Mouse (Mus musculus): ENCODE data around the gene Abcc1.

Abcc1 gene

DNA sequence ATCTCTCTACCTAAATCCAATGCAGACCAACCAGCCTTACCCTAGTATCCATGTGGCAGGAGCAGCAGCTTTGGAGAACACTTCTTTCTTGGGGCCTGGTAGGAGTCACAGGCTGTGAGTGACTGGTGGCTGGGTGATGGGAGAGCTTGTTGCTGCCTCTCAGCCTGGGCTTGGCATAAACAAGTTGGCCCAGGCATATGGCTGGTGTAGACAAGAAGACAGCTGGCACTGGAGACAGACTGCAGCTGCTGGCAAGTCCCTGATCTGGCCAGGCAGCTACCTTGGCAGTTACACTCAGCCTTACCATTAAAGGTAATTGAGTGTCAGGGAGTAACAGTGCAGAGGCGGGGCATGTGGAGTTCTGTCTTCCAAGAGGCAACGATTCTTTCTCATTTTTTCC is 16.0 kb downstream of the Abcc1 start:
- peak; percentile 45 to 46 for DNase-seq

GRCm38 (mm10) chr16:14378654-14379053 is 17.3 kb downstream of the Abcc1 start:
- no peak for DNase-seq

DNA sequence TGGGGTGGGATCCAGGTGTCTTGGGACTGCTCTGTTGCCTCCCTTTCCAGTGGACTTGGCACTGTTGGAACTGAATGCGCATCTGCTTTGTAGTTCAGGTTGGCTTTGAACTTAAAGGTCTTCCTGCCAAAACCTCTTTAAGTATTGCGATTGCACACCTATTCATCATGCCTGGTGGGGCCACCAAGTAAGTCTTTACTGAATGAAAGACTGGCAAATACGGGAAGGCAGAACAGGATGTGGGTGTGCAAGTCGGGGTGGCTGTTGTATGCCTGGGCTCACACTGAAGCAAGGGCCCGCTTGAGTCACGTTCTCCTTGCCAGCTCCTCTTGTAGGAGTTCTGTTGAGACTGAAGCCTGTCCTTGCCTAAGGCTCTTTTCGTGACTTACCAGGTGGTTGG is 18.5 kb downstream of the Abcc1 start:
- no peak for DNase-seq

- DNase-seq, result no peak
Measured at GRCm38 (mm10) chr16:14381061-14381665, 19.8 kb downstream of the Abcc1 start.

DNA sequence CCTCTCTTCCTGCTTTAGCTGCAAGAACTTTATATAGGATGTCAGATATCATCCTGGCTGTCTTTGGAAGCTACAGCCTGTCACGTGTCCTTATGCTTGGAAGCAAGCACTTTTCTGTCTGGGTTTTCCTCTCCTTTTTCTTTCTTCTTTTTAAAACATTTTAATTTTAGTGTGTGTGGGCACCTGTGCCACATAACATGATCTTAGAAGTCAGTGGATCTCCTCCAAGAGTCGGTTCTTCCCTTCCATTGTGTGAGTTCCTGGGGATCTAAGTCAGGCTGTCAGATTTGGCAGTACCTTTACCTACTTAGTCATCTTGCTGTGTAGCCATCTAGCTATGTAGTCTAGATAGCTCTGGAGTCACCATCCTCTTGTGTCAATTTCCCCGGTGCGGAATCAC is 37.9 kb downstream of the Abcc1 start:
- DNase-seq, result no peak

- no peak for DNase-seq
Measured at GRCm38 (mm10) chr16:14403507-14403906, 42.1 kb downstream of the Abcc1 start.

- DNase-seq, result no peak
Measured at GRCm38 (mm10) chr16:14405636-14406035, 44.3 kb downstream of the Abcc1 start.

GRCm38 (mm10) chr16:14409124-14409523 is 47.8 kb downstream of the Abcc1 start:
- no peak for DNase-seq

GRCm38 (mm10) chr16:14409776-14410175 is 48.4 kb downstream of the Abcc1 start:
- no peak for DNase-seq

DNA sequence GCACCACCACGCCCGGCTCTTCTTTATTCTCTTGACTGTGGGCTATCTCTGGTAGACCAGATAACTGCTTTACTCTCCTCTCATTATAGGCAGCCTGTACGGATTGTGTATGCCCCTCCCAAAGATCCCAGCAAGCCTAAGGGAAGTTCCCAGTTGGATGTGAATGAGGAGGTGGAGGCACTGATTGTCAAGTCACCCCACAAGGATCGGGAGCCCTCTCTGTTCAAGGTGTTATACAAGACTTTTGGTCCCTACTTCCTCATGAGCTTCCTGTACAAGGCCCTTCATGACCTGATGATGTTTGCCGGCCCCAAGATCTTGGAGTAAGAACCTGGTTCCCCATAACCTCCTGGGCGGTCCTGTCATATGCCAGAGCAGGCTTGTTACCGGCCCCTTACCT is 49.3 kb downstream of the Abcc1 start:
- no peak for DNase-seq

DNA sequence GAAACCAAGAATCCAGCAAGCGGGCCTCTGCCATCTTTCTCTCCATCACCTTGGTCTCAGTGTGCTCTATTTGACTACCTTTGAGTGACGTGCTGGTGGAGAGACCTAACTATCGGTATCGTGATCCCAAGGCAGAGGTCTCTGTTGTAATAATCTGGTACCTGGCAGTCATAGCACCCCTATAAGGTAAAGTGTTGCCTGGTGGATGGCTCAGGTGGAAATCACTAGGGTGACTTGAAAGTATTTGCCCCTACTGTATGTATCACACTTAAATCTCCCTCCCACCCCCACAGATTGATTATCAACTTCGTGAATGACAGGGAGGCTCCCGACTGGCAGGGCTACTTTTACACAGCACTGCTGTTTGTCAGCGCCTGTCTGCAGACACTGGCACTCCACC is 49.8 kb downstream of the Abcc1 start:
- DNase-seq, result no peak

DNA sequence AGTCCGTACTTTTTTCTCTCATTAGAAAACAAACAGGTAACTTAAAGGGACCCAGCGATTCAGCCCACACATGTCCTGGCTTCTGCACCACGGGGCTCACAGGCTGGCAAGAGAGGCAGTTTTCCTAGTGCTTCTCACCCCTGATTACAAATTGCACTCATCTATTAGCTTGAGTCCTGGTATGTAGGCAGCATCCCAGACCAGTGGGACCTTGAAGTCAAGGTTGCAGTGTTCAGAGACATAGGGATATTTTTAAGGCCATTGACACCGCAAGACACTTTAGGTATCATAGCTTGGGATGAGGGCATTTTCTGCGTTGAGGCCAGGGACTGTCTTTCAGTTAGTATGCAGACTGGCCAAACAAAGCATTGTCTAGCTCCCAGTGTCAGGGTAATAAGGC is 51.2 kb downstream of the Abcc1 start:
- no peak for DNase-seq

- no peak for DNase-seq
Measured at GRCm38 (mm10) chr16:14415206-14415605, 53.8 kb downstream of the Abcc1 start.

- DNase-seq, result no peak
Measured at GRCm38 (mm10) chr16:14416957-14417618, 55.7 kb downstream of the Abcc1 start.

- DNase-seq, result no peak
Measured at GRCm38 (mm10) chr16:14420496-14421132, 59.3 kb downstream of the Abcc1 start.

DNA sequence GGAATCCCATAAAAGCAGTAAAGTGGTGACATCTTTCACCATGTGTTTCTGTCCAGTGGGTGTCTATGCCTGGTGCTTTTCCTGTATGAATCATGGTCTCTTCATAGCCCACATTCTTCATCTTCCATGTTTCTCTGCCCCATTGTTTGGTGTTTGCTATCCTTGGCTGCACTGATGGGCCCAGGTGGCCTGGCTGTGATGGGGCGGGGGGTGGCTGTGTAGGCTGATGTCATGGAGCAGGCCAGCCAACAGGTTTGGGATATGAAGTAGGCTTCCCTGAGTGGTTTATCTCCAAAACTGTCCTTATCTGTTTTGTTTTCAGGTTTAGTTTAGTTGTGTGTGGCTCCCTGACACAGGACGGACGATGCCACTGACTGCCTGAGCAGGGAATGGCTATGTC is 60.7 kb downstream of the Abcc1 start:
- no peak for DNase-seq

DNA sequence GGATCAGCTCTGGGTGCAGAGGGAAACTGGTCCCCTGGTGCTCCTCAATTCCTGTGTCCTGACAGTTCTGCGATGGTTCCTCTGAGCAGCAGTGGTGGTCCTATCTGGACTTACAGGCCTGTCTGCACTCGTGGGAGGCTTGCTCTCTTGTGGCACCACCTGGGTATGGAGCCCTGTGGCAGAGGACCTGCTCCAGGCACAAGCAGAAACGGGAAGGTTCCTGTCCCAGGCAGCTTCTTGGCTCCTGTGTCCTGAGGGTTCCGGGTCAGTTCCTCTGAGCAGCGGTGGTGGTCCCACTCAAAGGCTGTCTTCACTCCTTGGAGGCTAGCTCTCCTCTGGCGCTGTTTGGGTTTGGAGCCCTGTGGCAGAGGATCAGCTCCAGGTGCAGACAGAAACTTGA is 68.0 kb downstream of the Abcc1 start:
- DNase-seq, result no peak

DNA sequence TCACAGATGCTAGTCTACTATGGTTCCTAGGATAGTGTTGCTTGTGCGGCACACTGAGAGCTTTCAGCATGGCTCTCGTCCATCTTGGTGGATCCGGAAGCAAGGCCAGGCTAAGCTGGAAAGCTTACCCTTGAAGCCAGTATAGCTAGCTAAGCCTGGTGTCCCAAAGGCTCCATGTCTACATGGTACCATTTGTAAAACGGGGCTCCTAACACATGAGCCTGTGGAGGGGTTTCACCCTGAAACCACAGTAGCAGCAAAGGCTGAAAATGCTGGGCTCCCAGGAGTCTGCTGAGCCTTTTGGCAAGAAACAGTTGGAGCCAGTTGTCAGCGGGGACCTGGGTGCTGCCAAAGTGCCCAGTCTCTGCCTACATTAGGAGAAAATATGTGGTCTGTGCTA is 71.6 kb downstream of the Abcc1 start:
- DNase-seq, result no peak

DNA sequence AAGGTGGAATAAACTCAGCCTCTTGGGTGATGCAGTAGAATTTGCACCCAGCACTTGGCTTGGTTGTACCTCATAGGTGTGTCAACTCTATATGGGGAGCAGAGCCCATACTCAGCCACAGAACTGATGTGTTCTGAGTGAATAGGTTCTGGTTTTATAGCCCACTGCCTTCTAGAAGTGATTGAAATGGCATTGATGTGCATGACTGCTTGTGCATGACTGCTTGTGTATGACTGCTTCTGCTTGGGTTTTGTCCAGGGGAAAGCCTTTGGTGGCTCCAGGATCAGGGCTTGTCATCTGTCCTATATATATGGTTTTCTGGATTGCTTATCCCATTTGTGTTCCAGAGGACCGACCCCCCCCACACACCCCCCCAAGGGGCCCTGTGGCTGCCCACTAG is 74.2 kb downstream of the Abcc1 start:
- DNase-seq, result no peak

DNA sequence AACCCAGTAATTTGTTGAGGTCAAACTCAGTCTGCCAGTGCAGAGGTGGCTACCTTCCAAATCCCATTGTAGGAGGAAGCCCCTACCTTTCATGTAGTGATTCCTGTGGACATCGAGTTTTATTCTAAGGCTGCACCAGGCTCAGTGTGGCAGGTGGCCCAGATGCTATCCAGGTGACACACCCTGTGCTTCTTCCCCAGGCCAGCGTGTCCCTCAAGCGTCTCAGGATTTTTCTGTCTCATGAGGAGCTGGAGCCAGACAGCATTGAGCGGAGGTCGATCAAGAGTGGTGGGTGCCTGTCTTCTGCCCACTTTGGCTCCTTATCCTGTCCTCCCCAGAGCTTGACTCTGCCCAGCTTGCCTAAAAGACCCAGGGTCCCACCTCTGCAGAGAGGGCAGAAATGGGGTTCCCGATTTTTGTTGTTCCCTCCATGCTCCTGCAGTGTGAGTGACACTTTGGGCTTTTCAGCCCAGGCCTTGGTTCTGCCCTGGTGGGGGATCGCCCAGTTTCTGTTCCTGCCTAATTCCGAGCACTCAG is 76.2 kb downstream of the Abcc1 start:
- DNase-seq, result no peak

- DNase-seq, result no peak
Measured at GRCm38 (mm10) chr16:14438561-14438960, 77.2 kb downstream of the Abcc1 start.

GRCm38 (mm10) chr16:14439081-14439480 is 77.7 kb downstream of the Abcc1 start:
- no peak for DNase-seq

GRCm38 (mm10) chr16:14439801-14440614 is 78.7 kb downstream of the Abcc1 start:
- no peak for DNase-seq
